Mouse (Mus musculus): ENCODE measurements around the gene Zbtb1. TPM values are rescaled to one million over a fixed set of nuclear protein-coding genes. Genes with fewer than 3 reads are reported as not detected.

Gene Zbtb1
- 10 to 100 TPM; 21.4 to 29.6 TPM for polyA plus RNA-seq (2017; shearing (Covaris generic))

GRCm38 (mm10) chr12:76369978-76370830 lies at the start of gene Zbtb1:
TSS of gene Zbtb1 (plus strand) at chr12:76370266.

DNA sequence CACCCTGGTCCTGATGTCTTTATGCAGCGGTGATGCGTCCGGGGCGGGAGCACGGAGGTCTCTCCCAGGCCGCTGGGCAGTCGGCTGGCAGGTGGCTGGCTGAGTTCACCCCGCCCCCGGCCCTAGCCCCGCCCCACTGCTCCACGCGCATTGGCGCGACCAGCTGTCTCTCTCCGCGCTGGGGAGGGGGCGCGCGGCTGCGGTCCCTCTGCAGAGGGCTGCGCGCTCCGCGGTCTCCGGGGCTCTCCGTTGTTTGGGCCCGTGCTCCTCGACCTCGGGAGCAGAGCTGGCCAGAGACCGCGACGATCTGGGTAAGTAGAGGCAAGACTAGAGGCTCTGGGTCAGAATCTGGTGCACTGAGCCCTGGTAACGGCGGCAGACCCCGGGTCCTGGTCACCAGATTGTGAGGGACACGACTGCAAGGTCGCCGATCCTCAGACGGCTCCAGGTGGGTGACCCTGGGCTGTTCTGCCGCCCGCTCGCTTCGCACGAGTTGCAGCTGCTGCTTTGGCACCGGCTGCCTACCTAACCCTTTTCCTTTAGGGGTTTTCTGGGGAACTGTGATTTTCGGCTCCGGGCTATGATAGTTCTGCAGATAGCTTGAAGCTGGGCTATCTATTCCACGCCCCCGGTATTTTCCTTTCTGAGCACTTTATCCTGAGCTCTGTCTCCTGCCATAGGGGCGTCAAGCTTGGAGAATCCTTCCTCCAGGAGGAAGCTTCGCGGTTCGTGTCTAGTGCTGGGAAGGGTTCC lies 45.2 kb upstream of the Zbtb1 start, which contains the start of gene Akap5:
Akap5 (plus strand) TSS at position 213 of the 753 bp plus-strand sequence.

DNA sequence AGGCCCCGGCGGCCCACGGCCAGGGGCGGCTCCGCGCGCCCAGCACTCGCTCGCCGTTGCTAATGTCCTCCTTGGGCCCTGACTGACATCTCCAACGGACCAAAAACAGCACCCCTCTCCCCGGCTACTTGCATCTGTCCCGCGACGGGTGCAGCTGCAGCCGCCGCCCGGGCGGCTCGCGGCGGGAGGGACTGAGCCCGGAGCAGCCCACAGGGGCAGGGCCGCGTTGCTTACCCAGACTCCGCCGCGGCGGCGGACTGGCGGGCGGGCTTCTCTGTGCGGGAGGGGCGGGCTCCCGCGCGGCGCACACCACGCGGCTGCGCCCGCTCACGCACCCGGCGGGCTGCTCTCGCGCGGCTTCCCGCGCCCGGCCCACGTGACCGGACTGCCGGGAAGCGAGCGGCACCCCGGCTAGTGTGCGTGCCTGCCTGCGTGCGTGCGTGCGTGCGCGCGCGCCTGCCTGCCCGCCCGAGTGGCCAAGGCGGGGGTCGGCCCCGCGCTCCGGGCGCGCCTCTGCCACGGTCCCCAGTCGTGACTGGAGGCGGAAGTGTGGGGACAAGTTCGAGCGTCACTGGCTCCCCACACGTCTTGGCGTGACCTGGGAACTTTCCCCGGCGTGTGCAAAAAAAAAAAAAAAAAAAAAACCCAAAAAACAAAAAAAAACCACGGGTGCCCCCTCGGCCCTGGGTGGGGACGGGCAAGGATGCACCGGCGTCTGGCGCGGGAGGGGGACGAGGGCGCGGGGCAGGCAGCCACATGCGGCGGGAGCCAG lies 674 bp upstream of the Zbtb1 start, which contains the start of gene Zbtb25:
Zbtb25 (minus strand) TSS at position 397 of the 772 bp plus-strand sequence.

DNA sequence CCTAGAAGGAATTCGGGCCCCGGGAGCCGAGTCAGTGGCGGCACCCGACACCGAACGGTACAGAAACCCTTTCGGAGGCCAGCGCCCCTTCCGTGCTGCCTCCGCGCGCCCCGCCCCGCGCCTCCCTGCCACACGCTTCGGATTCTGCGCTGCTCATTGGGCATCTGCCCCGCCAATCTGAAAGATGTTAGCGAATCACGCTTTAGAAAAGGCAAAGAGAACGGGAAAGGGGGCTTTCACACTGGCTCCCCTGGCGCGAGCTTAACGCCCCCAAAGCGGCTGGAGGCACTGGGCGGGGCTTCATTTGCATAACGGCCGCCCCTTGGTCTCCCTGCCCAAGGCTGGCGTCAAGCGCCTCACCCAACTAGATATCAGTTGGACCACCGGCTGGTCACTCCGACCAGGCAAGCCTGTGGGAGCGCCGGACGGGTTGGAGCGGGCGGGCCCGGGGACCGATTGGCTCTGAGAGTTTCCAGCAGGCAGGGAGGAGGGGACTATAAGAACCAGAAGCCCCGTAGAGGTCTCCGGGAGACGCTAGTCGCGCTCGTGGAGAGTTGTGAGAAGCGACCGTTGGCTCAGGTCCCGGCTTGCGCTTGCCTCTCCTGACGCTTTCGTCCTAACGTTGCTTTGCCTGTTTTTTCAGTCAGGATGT lies 33.9 kb downstream of the Zbtb1 start, which contains the start of gene Hspa2:
Hspa2 (plus strand) TSS at position 291 of the 652 bp plus-strand sequence.

DNA sequence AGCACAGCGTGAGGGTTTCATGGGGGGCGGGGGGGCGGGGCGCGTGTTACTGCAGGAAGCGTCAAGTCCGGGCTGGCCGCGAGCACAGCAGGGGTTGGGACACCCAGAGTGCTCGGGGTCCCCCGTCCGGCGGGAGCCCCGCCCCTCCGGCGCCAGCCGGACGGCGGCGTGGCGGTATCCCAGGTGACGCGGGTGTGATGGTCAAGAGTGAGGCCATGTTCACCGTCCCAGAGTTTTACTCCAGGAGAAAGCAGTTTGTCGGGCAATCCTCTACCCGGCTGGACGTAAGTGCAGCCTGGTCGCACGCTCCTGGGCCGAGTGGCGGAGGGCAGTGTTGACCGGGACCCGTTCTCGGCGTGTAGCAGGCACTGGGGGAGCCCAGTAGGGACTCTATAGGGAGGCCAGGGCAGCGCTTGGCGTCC lies 47.4 kb downstream of the Zbtb1 start, which contains the start of gene Ppp1r36:
Ppp1r36 (plus strand) TSS at position 106 of the 422 bp plus-strand sequence.

Other genes starting within 250 kb of the Zbtb1 start
- gene Esr2, start 193.0 kb upstream of the Zbtb1 start, polyA plus RNA-seq (2017; shearing (Covaris generic)), result not detected
- gene Tex21, start 123.5 kb upstream of the Zbtb1 start, polyA plus RNA-seq (2017; shearing (Covaris generic)), result under 1 TPM in 1 of 2 experiments, not detected in 1; 0.38 TPM
- 10 to 100 TPM; 33.3 to 42.5 TPM for gene Mthfd1, start 115.0 kb upstream of the Zbtb1 start, polyA plus RNA-seq (2017; shearing (Covaris generic))
- 1 to 10 TPM; 1.1 to 1.4 TPM for gene Akap5, start 45.4 kb upstream of the Zbtb1 start, polyA plus RNA-seq (2017; shearing (Covaris generic))
- 10 to 100 TPM; 55.4 to 64.8 TPM for gene Zbtb25, start 664 bp upstream of the Zbtb1 start, polyA plus RNA-seq (2017; shearing (Covaris generic))
- 1 to 10 TPM; 3.4 to 3.8 TPM for gene Hspa2, start 33.9 kb downstream of the Zbtb1 start, polyA plus RNA-seq (2017; shearing (Covaris generic))
- gene Ppp1r36, start 47.3 kb downstream of the Zbtb1 start, polyA plus RNA-seq (2017; shearing (Covaris generic)), result not detected
- gene Plekhg3, start 160.6 kb downstream of the Zbtb1 start, polyA plus RNA-seq (2017; shearing (Covaris generic)), result 1 to 10 TPM; 2.3 to 4.1 TPM